Mouse (Mus musculus) embryonic facial prominence, embryonic 11.5 days (tissue): ENCODE measurements around the gene Sec22c. TPM values are rescaled to one million over a fixed set of nuclear protein-coding genes. Genes with fewer than 3 reads are reported as not detected.

Experiments used
- ATAC-seq: fragments of 200-750 bp; cut with Nextera tagmentation; replicated peaks from 2 replicates; pipeline ENCODE4 v1.8.0; 2017; ENCODE audit warnings: low read depth; ENCODE audit not compliant: insufficient number of reproducible peaks, low FRiP score, low TSS enrichment
- DNase-seq: peaks from one replicate; pipeline ENCODE4 v3.0.0-alpha.2; 2015; ENCODE audit warnings: low spot score
- H3K27ac ChIP-seq: fragments of 300-500 bp; sonication (generic); replicated peaks from 2 replicates; pipeline ENCODE4 v1.5.1; 2014; ENCODE audit warnings: mild to moderate bottlenecking, low read depth, low read length, control low read depth
- H3K27me3 ChIP-seq: fragments of 300-500 bp; sonication (generic); 2 replicates; pipeline ENCODE4 v1.6.1; 2014; ENCODE audit warnings: mild to moderate bottlenecking, low read length, moderate library complexity, mixed read lengths; ENCODE audit not compliant: control insufficient read depth, insufficient read depth
- H3K36me3 ChIP-seq: fragments of 300-500 bp; sonication (generic); replicated peaks from 2 replicates; pipeline ENCODE4 v1.6.1; 2014; ENCODE audit warnings: low read depth, mild to moderate bottlenecking, low read length, moderate library complexity, mixed read lengths; ENCODE audit not compliant: control insufficient read depth, insufficient read depth
- H3K4me1 ChIP-seq: fragments of 300-500 bp; sonication (generic); 2 replicates; pipeline ENCODE4 v1.6.1; 2014; ENCODE audit warnings: low read length, mixed read lengths; ENCODE audit not compliant: control insufficient read depth, insufficient read depth
- H3K4me2 ChIP-seq: fragments of 300-500 bp; sonication (generic); 2 replicates; pipeline ENCODE4 v1.6.1; 2014; ENCODE audit warnings: low read depth, mild to moderate bottlenecking, control low read depth, low read length, moderate library complexity
- H3K4me3 ChIP-seq: fragments of 300-500 bp; sonication (generic); 2 replicates; pipeline ENCODE4 v1.5.1; 2014; ENCODE audit warnings: low read depth, low read length, control low read depth
- H3K9ac ChIP-seq: fragments of 300-500 bp; sonication (generic); replicated peaks from 2 replicates; pipeline ENCODE4 v1.6.1; 2014; ENCODE audit warnings: mild to moderate bottlenecking, control low read depth, low read length
- H3K9me3 ChIP-seq: fragments of 300-500 bp; sonication (generic); replicated peaks from 2 replicates; pipeline ENCODE4 v1.6.1; 2016; ENCODE audit warnings: mild to moderate bottlenecking, low read length, inconsistent platforms, mixed read lengths; ENCODE audit not compliant: control insufficient read depth
- WGBS: fragments of 180-500 bp; shearing (Covaris S2); extraction: QIAGEN DNeasy Blood & Tissue Kit; methylation state at CpG from one replicate; pipeline ENCODE4 v1.1.7; 2014; 5-methylcytosine and 5-hydroxymethylcytosine counted together
- polyA plus RNA-seq: library from polyadenylated mRNA; unstranded; fragments of >200 nt; fragmentation: Nextera tagmentation; extraction: Ambion mirVana; gene quantifications from 2 replicates; pipeline ENCODE4 v1.2.1, GENCODE M21; 2014

Sec22c gene
- polyA plus RNA-seq, 1 experiment from 2014 or later = 11.6 TPM

GRCm38 (mm10) chr9:121706029-121706675 lies 862 bp upstream of the Sec22c start:
- DNase-seq (peak; percentile 39), ATAC-seq (no peak)
- Histone ChIP-seq H3K27me3 (no peaks in the 10 kb centered on the region), H3K9ac (no peak overlapping the region), H3K9me3 (no peaks in the 10 kb centered on the region), H3K4me3 (no peak overlapping the region), H3K4me2 (no peak overlapping the region), H3K27ac (no peak overlapping the region), H3K36me3 (no peaks in the 10 kb centered on the region), H3K4me1 (peaks cover 10% of the 10 kb centered on the region; the same call in 1 of the 2 replicates)
- 74% methylated on average over 6 of the region's 6 CpGs for WGBS

GRCm38 (mm10) chr9:121704261-121704645 lies 1.0 kb downstream of the Sec22c start:
- peaks cover 6% of the 10 kb centered on the region; the same call in 1 of the 2 replicates for H3K4me1 ChIP-seq
- peak overlapping the region; percentile 80 for H3K4me3 ChIP-seq
- no peaks in the 10 kb centered on the region for H3K9me3 ChIP-seq
- H3K27me3 ChIP-seq = no peaks in the 10 kb centered on the region
- no peak for DNase-seq
- 35% methylated on average over 11 of the region's 11 CpGs for WGBS
- peak overlapping the region; percentile 82 for H3K9ac ChIP-seq
- no peak overlapping the region for H3K27ac ChIP-seq
- peak overlapping the region; percentile 83 for H3K4me2 ChIP-seq
- ATAC-seq = no peak
- no peaks in the 10 kb centered on the region for H3K36me3 ChIP-seq

GRCm38 (mm10) chr9:121697150-121698049 lies 7.9 kb downstream of the Sec22c start:
- H3K4me3 ChIP-seq = no peak overlapping the region
- WGBS = 100% methylated on average over 1 of the region's 1 CpGs
- no peak overlapping the region for H3K9ac ChIP-seq
- ATAC-seq (peak; percentile 85; the same call in 1 of the 2 replicates), DNase-seq (peak; percentile 41)
- no peaks in the 10 kb centered on the region for H3K9me3 ChIP-seq
- H3K4me2 ChIP-seq = no peak overlapping the region
- H3K4me1 ChIP-seq = no peaks in the 10 kb centered on the region
- no peaks in the 10 kb centered on the region for H3K36me3 ChIP-seq
- no peaks in the 10 kb centered on the region for H3K27me3 ChIP-seq
- H3K27ac ChIP-seq = no peak overlapping the region

GRCm38 (mm10) chr9:121696626-121697025 lies 8.7 kb downstream of the Sec22c start:
- ATAC-seq (0 out of 2 replicates have a peak, but pooled peaks have one; percentile 18), DNase-seq (no peak)
- no peak overlapping the region for H3K27ac ChIP-seq
- no peaks in the 10 kb centered on the region for H3K27me3 ChIP-seq
- H3K4me3 ChIP-seq = no peak overlapping the region
- WGBS = 91% methylated on average over 9 of the region's 9 CpGs
- no peak overlapping the region for H3K4me2 ChIP-seq
- no peak overlapping the region for H3K9ac ChIP-seq
- no peaks in the 10 kb centered on the region for H3K4me1 ChIP-seq
- H3K9me3 ChIP-seq = no peaks in the 10 kb centered on the region
- no peaks in the 10 kb centered on the region for H3K36me3 ChIP-seq

- no peaks in the 10 kb centered on the region for H3K9me3 ChIP-seq
- no peaks in the 10 kb centered on the region for H3K36me3 ChIP-seq
- no peak overlapping the region for H3K4me3 ChIP-seq
- no peak overlapping the region for H3K27ac ChIP-seq
- no peak overlapping the region for H3K9ac ChIP-seq
- H3K4me1 ChIP-seq = no peaks in the 10 kb centered on the region
- no peak for DNase-seq
- WGBS = 75% methylated on average over 12 of the region's 12 CpGs
- no peak for ATAC-seq
- no peak overlapping the region for H3K4me2 ChIP-seq
- no peaks in the 10 kb centered on the region for H3K27me3 ChIP-seq
Observed at GRCm38 (mm10) chr9:121694736-121695135, 10.6 kb downstream of the Sec22c start.

GRCm38 (mm10) chr9:121690734-121691133 lies 14.6 kb downstream of the Sec22c start:
- Histone ChIP-seq H3K4me1 (no peaks in the 10 kb centered on the region), H3K9me3 (no peaks in the 10 kb centered on the region), H3K36me3 (no peaks in the 10 kb centered on the region), H3K4me3 (no peak overlapping the region), H3K4me2 (no peak overlapping the region), H3K9ac (no peak overlapping the region), H3K27me3 (no peaks in the 10 kb centered on the region), H3K27ac (no peak overlapping the region)
- 88% methylated on average over 7 of the region's 7 CpGs for WGBS
- ATAC-seq (no peak), DNase-seq (no peak)

GRCm38 (mm10) chr9:121690200-121690651 lies 15.1 kb downstream of the Sec22c start:
- Histone ChIP-seq H3K27me3 (no peaks in the 10 kb centered on the region), H3K9ac (no peak overlapping the region), H3K9me3 (no peaks in the 10 kb centered on the region), H3K4me1 (no peaks in the 10 kb centered on the region), H3K4me3 (no peak overlapping the region), H3K4me2 (no peak overlapping the region), H3K36me3 (no peaks in the 10 kb centered on the region), H3K27ac (no peak overlapping the region)
- whole genome bisulfite sequencing = 59% methylated on average over 15 of the region's 15 CpGs
- peak; percentile 54; the same call in 1 of the 2 replicates for ATAC-seq
- DNase-seq = no peak

GRCm38 (mm10) chr9:121684702-121685101 lies 20.6 kb downstream of the Sec22c start:
- Histone ChIP-seq H3K27ac (no peak overlapping the region), H3K4me3 (no peak overlapping the region), H3K9me3 (no peaks in the 10 kb centered on the region), H3K4me2 (no peak overlapping the region), H3K4me1 (no peaks in the 10 kb centered on the region), H3K9ac (no peak overlapping the region), H3K36me3 (no peaks in the 10 kb centered on the region; the same call in 1 of the 2 replicates), H3K27me3 (no peaks in the 10 kb centered on the region)
- DNase-seq (no peak), ATAC-seq (no peak)
- WGBS = 83% methylated on average over 7 of the region's 7 CpGs
